Mouse (Mus musculus): ENCODE data around the gene Scg5. TPM values are rescaled to one million over a fixed set of nuclear protein-coding genes. Genes with fewer than 3 reads are reported as not detected.
A peak's percentile ranks its signal among the peaks of the same experiment; 100 is the strongest.

Gene Scg5
- total RNA-seq (2021), result 100 to 1,000 TPM; 371 to 410 TPM

DNA sequence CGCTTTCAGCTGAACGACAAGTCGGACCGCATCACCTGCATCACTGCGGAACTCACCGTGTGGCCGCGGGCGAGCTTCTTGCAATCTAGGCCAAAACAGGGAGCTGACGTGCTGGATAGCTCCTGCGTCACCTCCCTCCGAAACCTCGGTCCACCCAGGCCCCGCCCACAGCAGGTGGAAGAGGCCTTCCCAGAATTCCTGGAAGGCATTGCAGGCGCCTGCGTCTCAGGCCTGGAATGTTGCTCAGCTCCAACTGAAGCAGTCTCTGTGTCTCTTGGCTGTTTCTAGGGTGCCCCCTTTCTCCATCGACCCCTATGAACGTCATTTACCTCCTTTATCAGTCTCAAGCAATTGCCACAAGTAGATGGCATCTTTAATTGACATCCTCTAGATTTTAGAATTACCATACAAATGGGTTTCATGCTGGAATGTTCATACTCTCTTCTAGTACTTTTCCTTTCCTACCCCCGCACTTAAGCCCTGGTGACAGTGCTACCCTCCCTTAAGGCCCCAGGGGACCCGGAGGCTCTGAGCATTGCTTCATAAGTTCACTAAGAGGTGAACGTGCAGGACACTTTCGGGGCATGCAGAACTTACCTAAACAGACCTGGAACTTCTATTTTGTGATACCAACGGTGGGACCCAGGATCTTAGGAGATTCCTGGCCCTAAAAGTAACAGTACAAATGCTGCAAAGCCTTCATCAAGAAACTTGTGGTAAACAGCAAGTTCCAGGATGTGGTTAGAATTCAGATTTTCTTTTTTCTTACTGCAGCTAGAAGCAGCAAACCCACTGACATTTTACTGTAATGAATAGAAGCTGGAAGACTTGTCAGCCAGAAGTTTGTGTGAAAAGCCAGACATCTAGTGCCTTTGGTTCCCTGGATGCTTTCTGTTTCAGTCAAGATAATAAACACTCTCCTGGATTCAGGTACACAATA lies at the start of gene Scg5:
Gene Scg5, minus strand, starts transcription at position 179 of the 940 bp plus-strand sequence.
- peak; percentile 62 to 69 for DNase-seq (ENCODE audit: extremely low spot score in 1 of 2, low spot score in 1 of 2)

DNA sequence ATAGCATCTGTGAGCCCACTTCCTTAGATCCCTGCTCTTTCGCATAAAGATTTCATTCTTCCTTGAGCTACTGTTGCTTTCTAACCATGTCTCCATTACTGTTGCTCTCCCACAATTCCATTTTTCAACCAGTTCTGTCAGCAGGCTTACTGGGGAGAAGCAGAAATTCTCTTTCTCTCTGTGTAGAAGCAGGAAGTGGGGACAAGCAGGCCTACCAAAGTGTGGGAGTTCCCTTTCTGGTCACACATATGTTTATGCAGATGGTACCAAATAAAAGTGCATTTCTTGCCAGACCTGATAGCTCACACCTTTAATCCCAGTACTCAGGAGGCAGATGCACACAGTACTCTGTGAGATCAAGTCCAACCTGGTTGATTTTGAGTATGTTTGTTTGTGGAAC lies 41.2 kb upstream of the Scg5 start:
- DNase-seq (ENCODE audit: extremely low spot score in 1 of 2, low spot score in 1 of 2), result no peak

DNA sequence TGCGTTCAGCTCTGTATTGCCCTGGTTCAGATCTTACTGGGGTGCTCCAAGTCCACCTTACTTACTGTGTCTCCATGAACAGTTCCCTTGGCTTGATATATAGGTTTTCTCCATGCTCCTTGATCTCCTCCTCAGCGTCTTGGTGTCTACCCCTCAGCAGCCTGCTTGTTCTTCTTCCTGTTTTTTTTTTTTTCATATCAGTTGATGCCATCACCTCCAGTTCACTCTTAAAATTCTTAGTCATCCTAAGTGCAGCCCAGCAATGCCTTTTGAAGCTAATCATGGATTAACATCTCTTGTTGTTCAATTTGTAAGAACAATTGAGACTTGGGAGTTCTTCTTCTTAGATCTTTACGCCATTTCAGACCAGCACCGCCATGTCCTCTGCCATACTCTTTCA lies 39.5 kb upstream of the Scg5 start:
- no peak for DNase-seq (ENCODE audit: extremely low spot score in 1 of 2, low spot score in 1 of 2)

DNA sequence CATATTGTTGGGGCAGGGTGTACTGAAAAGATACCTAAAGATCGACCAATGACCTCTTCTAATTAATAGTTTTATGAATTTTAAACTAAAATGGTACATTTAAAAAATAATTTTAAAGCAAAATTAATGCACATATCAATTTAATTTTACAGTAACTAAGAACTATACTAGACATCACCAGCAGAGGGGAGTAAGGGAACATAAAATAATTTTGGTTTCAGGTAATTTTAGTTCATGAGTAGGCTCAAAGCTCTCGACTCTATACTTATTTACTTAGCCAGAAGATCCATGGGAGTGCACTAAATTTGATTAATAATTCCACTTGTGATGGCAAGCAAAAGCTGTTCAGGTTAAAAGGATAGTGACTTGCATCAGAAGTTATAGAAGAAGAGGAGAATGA lies 37.2 kb upstream of the Scg5 start:
- DNase-seq (ENCODE audit: extremely low spot score in 1 of 2, low spot score in 1 of 2), result no peak

DNA sequence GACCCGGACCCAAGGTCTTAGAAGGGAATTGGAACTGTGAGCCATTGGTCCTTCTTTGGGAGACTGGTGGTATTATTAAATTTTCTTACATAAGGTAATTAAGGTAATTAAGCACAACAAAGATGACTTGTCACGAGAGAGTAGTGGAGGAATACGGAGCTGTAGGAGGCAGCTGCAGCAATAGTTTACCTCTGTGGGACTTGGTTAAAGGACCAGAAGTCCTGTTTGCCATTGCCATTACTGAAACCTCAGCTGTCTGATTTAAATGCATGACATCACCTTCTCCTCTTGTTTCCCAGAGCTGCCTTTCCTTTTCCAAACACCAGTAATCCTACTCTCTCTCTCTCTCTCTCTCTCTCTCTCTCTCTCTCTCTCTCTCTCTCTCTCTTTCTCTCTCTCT lies 20.2 kb upstream of the Scg5 start:
- no peak for DNase-seq (ENCODE audit: extremely low spot score in 1 of 2, low spot score in 1 of 2)

DNA sequence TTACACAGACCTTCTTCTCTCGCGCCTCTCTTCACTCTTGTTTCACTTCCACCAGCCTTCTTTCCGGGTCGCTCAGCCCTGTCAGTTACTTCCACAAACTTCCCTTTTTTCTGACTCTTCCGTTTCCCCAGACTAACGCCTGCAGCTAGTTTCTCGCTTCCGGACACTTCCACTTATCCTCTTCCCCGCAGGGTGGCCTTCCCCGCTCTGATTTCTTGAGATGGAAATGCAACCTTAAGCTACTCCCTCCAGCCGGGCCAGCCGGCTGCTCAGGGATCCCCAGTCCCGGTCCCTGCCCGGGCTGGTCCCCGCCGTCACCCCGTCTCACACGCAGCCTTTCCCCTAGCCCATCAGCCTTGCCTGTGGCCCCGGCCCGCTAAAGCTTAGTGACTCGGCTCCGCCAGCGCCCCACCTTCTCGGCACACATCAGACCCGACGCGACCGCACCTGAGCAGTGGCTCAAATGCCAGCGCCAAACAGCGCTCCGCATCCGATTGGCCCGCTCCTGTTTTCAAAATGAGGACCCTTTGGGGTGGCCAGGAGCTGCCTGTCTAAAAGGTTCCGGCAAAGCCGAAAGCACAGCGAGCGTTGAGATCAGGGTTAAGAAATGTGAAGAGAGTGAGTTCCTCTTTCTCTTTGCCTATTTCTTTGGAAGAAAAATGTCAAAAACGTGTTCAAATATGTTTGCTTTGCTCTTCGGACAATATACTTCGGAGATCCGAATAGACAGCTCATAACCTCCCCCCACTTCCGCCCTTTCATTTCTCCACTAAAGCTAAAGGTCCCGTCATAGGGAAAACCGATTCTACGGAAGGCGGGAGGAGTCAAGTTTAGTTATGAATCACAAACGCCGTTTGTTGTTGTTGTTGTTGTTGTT lies 19.6 kb upstream of the Scg5 start, which contains the start of gene Arhgap11a:
Gene Arhgap11a, minus strand, starts transcription at position 417 of the 877 bp plus-strand sequence.
- DNase-seq (ENCODE audit: extremely low spot score in 1 of 2, low spot score in 1 of 2), result peak; percentile 76 to 92

DNA sequence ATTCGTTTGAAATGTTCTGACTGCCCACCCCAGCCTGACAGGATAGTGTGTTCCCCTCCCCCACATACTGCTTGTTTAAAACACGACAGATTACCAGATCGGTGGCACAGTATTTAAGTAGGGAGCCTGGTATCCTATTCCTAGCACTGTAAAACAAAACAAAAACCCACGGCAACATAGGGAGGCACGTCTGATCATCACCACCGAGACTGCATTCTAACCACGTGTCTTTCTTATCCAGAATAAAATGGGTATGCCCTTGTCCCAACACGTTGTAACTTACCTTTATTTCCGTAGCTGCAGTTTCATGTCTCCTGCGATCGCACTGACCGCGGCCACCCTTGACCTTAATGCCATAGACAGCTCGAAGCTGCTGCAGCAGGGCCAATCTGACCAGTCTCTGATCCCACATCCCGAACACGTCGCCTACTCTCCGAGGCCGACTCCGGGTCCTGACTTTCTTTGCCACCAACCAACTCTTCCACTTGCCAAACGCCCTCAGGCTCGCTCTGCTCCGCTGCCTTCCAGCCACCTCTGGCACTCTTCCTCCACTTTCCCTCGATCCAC lies 18.8 kb upstream of the Scg5 start:
- DNase-seq (ENCODE audit: extremely low spot score in 1 of 2, low spot score in 1 of 2), result no peak

DNA sequence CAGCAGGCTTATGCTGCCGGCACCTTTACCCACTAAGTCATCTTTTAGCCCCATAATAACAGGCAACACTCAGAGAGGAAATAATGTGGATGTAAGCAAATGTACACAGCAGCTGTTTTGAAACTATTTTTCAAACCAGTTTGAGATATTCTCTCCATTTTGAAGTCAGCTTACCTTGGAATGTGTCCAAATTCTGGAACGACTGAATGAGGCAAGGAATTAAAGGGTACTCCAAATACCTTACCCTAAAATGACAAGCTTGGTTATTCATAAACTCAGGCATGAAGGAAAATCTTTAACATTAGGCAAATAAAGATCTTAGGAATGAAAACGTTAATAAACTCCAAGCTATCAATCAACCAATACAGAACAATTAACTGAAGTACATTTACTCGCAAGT lies 16.2 kb upstream of the Scg5 start:
- DNase-seq (ENCODE audit: extremely low spot score in 1 of 2, low spot score in 1 of 2), result no peak

DNA sequence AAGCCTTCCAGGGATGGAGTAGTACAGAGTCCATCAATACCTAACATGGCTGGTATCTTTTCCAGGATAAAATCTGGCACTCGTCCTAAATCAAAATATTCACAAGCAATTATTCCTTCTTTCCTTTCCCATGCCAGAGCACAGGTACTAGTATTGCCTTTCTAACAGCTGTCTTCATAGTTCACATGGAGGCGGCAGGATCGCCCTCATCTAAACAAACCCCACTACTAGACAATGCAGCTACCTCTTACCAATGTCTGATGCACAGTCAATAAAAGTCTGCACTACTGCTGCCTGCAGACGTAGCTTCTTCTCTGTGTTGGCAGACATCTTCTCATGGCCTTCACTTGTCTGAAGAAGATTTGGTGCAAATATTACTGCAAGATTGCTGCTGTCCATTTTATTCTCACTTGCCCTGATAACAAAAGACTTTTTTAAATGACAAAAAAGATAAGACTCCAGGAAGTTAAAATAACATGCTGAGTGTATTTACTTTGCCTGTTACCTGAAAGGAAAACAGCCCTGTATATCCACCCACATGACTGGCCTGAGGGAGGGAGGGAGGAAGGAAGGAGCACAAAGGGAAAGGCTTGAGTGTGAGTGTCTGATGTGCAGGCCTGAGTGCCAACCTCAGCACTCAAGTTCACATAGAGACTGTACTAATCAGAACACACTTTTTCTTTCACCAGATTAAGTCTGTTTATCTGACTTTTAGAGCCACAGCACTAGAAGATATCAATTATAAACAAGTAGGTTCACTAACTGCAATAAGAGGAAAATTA lies 12.9 kb upstream of the Scg5 start:
- no peak for DNase-seq (ENCODE audit: extremely low spot score in 1 of 2, low spot score in 1 of 2)

DNA sequence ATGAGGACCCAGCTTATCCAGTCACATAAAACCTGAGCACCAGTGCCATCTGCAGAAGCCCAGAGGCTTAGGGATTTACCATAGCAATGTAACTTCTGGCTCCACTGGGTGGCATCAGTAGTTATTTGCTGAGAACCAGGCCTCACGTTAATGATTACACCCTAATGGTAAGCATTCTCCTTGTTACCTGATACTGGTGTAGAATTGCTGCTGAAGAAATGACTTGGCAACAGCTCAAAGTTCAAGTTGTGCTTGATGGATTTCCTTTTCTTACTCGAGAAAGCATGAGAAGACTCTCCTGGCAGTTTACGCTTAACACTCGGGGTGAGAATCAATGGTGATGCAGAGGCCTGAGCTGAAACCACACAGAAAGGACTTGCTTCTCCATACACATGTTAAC lies 10.6 kb upstream of the Scg5 start:
- DNase-seq (ENCODE audit: extremely low spot score in 1 of 2, low spot score in 1 of 2), result no peak

DNA sequence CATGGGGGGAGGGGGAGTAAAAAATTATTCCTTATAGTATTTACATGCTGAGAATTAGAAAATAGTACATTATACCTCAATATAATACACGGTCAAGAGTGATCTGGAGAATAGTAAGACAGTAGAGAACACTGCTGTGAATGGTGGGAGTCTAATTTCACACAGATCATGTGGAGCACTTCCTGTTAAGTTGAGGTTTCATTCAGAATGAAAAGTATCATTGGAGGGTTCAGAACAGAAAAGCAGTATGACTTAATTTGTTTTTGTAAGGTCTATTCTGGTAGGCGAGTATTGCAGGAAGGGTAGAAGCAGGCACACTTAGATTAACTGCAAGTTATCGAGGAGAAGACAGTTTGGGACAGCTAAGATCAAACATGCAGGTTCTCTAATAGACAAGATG lies 6.3 kb upstream of the Scg5 start:
- no peak for DNase-seq (ENCODE audit: extremely low spot score in 1 of 2, low spot score in 1 of 2)

DNA sequence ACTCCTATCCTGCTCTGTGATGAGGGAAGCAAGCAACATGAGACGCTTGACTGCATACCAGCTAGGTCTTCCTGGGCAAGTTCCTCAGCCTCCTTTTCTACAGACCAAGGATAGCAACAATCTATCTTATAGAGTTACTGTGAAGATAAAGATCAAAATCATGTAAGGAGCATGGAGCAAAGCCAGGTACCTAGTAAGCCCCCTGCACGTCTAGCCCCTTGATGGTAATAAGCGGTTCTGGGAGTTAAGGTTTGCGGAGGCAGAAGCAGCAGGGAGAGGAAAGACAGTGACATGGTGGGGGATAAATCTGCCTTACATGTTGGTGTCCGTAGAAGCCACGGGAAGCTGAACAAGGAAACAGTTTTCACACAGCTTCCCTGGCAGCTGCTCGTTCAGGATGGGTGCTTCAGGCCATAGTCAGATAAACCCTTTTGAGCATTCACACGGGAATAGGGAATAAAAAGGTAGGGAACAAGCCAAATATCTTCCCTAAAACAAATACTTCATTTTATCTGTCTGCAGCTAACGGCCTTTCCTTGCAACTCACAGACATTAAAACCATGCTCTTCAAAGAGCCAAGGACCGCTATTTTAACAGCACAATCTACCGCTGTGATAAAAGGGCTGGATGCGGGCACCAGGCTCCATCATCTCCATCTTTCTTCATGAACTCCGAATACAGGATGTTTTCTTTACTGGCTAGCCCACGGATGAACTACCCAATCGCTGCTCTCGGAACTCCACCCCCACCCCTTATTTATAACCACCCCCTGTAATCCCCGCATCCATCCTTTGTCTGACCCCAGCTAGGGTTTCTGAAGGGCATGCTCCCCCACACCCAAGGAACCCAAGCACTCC lies 607 bp downstream of the Scg5 start:
- DNase-seq (ENCODE audit: extremely low spot score in 1 of 2, low spot score in 1 of 2), result no peak

DNA sequence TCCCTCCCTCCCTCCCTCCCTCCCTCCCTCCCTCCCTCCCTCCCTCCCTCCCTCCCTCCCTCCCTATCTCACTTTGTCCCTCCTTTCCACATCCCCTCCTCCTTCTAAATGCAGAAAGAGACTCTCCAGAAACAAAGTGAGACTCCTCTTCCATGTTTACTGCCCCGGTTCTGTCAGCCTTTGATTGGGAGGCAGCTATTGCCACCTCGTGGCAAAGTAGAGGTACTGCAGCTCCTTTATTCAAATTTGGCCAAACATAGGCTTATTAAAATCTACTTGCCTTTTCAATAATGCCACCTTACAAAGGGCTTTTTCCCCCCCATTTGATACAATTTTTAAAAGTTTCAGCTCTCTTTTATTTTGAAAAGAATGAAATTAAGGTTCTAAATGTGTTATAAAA lies 5.0 kb downstream of the Scg5 start:
- no peak for DNase-seq (ENCODE audit: extremely low spot score in 1 of 2, low spot score in 1 of 2)

DNA sequence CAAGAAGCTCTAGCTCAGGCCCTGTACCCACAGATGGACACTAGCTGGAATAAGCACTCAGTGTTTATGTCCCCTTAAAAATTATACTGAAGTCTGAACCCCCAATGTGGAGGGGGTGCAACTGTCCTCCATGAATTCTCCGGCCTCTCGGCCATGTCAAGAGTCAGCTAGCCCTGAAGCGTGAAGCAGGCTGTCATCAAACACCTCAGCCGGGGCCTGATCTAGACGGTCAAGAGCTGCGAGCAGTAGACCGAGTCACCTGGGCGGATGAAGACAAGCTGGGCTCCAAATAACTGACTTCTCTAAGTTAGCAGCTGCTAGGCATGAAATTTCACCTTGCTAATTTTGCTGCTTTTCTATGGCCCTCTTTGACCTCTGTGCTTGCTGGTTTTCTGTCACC lies 6.6 kb downstream of the Scg5 start:
- no peak for DNase-seq (ENCODE audit: extremely low spot score in 1 of 2, low spot score in 1 of 2)

DNA sequence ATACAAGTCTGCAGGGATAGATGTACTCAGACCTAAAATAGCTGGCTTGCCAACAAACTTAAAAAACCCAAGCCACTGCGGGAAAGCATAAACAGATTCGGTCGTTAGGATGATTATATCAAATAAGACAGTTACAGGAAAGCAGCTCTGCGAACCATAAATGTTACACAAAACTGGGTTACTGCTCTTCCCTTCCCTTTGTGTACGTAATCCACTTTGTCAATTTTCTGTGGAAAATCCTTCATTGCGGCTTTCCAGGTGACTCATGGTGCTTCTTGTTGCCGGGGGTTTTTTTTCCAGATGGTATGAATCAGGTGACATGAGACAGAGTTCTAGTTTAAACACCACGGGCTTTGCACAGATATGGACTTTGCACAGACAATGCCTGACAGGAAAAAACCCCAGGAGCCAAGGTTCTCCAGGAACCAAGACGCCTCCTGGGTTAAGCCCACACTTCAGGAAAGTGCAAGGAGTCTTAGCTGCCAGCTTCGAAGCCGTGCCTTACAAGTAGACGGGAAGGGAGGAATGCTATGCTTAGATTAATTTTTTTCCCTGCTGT lies 7.7 kb downstream of the Scg5 start:
- DNase-seq (ENCODE audit: extremely low spot score in 1 of 2, low spot score in 1 of 2), result no peak

DNA sequence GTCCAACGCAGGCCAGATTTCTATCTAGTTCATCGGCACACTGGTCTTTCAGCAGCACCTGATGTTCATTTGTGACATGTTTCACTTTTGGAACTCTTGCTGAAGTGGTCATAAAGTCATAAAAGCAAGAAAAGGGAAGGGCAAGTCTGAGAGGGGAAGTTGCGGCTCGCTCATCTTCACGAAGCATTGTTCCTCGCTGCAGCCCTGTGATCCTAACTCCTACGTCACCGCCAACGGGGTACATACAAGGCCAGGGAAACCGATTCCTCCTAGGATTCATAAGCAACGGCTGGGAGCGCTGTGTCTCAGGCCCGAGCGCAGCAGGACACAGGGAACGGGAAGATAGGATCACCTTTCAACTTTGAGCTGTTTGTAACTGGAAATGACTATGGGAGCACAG lies 8.8 kb downstream of the Scg5 start:
- DNase-seq (ENCODE audit: extremely low spot score in 1 of 2, low spot score in 1 of 2), result no peak

DNA sequence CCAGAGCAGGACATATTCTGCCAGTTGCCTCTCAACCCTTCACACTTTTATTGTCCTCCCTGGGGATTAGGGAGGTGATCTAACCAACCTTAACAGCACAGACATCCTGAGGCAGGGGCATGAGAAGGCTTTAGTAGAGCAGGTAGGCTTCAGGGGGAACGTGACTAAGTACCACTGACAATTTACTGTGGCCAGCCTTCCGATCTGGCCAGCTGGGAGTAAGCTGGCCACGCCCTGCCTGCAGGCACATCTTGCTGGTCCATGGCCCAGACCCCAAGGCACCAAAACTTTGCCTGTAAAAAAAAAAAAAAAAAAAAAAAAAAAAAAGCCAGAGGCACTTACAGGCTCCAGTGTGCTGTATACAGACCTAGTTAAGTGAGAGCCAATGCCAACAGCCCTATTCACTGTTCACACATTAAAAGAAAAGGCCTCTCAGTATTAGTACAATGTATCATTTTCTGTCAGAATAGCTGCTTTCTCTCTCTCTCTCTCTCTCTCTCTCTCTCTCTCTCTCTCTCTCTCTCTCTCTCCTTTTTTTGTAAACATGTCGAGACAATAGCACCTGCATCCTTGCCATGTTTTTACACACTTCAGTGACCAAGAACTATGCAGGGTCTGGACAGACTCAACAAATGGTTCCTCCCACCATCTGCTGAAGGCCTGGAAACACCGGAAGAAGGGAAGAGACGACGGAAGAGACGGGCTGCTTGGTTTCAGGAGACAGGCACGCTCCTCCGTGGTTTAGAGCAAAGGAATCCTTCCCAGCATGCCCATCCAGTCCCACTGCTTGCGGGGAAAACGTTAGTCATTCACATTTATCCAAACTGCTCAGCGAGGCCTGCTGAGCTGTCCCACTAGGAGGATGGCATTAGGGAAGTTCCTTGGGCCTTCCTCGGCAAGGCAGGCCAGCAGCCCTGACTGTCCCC lies 11.0 kb downstream of the Scg5 start:
- DNase-seq (ENCODE audit: extremely low spot score in 1 of 2, low spot score in 1 of 2), result no peak

DNA sequence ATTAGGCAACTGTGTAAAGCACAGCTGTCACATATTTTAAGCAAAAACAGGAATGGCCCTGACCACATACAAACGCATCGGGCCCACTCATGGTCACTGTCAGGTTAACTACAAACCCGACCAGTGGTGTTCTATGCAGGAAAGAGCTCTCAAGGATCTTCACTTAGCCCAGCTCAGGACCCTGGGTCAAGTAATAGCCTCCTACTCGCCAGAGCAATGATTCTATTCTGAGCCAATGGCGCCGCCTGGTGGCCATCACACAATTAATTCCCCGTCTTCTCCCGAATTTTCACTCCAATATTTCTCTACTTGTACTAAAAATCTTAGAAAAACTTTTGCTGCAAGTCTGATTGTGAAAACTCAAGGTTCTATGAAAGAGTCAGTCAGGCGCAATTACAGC lies 21.3 kb downstream of the Scg5 start:
- peak; percentile 52 to 82 for DNase-seq (ENCODE audit: extremely low spot score in 1 of 2, low spot score in 1 of 2)

Data from layer of hippocampus, postnatal 25 days (tissue).